Mouse (Mus musculus): Measurements from ENCODE around the gene Myadml2. TPM values are rescaled to one million over a fixed set of nuclear protein-coding genes. Genes with fewer than 3 reads are reported as not detected.

Gene Myadml2
- polyA plus RNA-seq, 1 experiment: not detected

- Histone ChIP-seq H3K27me3 (ENCODE audit: control insufficient read depth, insufficient read depth, low read length, poor library complexity, severe bottlenecking) (no peaks in the 10 kb centered on the region), H3K4me3 (ENCODE audit: low read depth, low read length) (peak overlapping the region; percentile 53), H3K9ac (ENCODE audit: low read depth, poor library complexity, severe bottlenecking) (no peak overlapping the region), H3K27ac (ENCODE audit: insufficient read depth, low read length) (no peak overlapping the region), H3K4me1 (ENCODE audit: control insufficient read depth, insufficient read depth, low read length) (peaks cover 4% of the 10 kb centered on the region), H3K9me3 (replicated peaks; ENCODE audit: control insufficient read depth, insufficient read depth, low read length, poor library complexity, severe bottlenecking) (no peaks in the 10 kb centered on the region), H3K36me3 (ENCODE audit: control insufficient read depth, insufficient read depth, low read length, poor library complexity, severe bottlenecking) (no peaks in the 10 kb centered on the region)
- TF ChIP-seq CTCF (IDR thresholded peaks at IDR 0.05; ENCODE audit: low read depth, low read length): no peak
- TF ChIP-seq EP300 (IDR thresholded peaks at IDR 0.05; ENCODE audit: insufficient read depth, low read depth, low read length): no peak
- TF ChIP-seq POLR2A (IDR thresholded peaks at IDR 0.05; ENCODE audit: insufficient read depth, low read length): no peak
These were observed 719 bp downstream of the Myadml2 start for GRCm38 (mm10) chr11:120647047-120647830.

- H3K27me3 ChIP-seq (ENCODE audit: control insufficient read depth, insufficient read depth, low read length, poor library complexity, severe bottlenecking): no peaks in the 10 kb centered on the region
- peak within 1 kb of the TSS; percentile 68 for H3K9ac ChIP-seq (ENCODE audit: low read depth, poor library complexity, severe bottlenecking)
- H3K36me3 ChIP-seq (ENCODE audit: control insufficient read depth, insufficient read depth, low read length, poor library complexity, severe bottlenecking): no peaks in the 10 kb centered on the region
- peak within 1 kb of the TSS; percentile 69 for H3K4me3 ChIP-seq (ENCODE audit: low read depth, low read length)
- H3K9me3 ChIP-seq (replicated peaks; ENCODE audit: control insufficient read depth, insufficient read depth, low read length, poor library complexity, severe bottlenecking): no peaks in the 10 kb centered on the region
- H3K27ac ChIP-seq (ENCODE audit: insufficient read depth, low read length): no peak within 1 kb of the TSS
- peak; percentile 77 for TF ChIP-seq POLR2A (IDR thresholded peaks at IDR 0.05; ENCODE audit: insufficient read depth, low read length)
- TF ChIP-seq EP300 (IDR thresholded peaks at IDR 0.05; ENCODE audit: insufficient read depth, low read depth, low read length): no peak
- peaks cover 9% of the 10 kb centered on the region for H3K4me1 ChIP-seq (ENCODE audit: control insufficient read depth, insufficient read depth, low read length)
These were observed 4.4 kb downstream of the Myadml2 start, which contains the start of gene Pycr1 for GRCm38 (mm10) chr11:120643601-120643987. TSS of gene Pycr1 (minus strand) at chr11:120643769.

- Histone ChIP-seq H3K27ac (ENCODE audit: insufficient read depth, low read length) (no peak overlapping the region), H3K27me3 (ENCODE audit: control insufficient read depth, insufficient read depth, low read length, poor library complexity, severe bottlenecking) (no peaks in the 10 kb centered on the region), H3K4me1 (ENCODE audit: control insufficient read depth, insufficient read depth, low read length) (peaks cover 9% of the 10 kb centered on the region), H3K36me3 (ENCODE audit: control insufficient read depth, insufficient read depth, low read length, poor library complexity, severe bottlenecking) (no peaks in the 10 kb centered on the region), H3K9ac (ENCODE audit: low read depth, poor library complexity, severe bottlenecking) (peak overlapping the region; percentile 68), H3K9me3 (replicated peaks; ENCODE audit: control insufficient read depth, insufficient read depth, low read length, poor library complexity, severe bottlenecking) (no peaks in the 10 kb centered on the region), H3K4me3 (ENCODE audit: low read depth, low read length) (peak overlapping the region; percentile 69)
- TF ChIP-seq POLR2A (IDR thresholded peaks at IDR 0.05; ENCODE audit: insufficient read depth, low read length): no peak
- no peak for TF ChIP-seq EP300 (IDR thresholded peaks at IDR 0.05; ENCODE audit: insufficient read depth, low read depth, low read length)
- no peak for TF ChIP-seq CTCF (IDR thresholded peaks at IDR 0.05; ENCODE audit: low read depth, low read length)
These were observed 4.9 kb downstream of the Myadml2 start for GRCm38 (mm10) chr11:120642939-120643600.

- Histone ChIP-seq H3K27ac (ENCODE audit: insufficient read depth, low read length) (no peak overlapping the region), H3K4me1 (ENCODE audit: control insufficient read depth, insufficient read depth, low read length) (peaks cover 9% of the 10 kb centered on the region), H3K4me3 (ENCODE audit: low read depth, low read length) (no peak overlapping the region), H3K27me3 (ENCODE audit: control insufficient read depth, insufficient read depth, low read length, poor library complexity, severe bottlenecking) (no peaks in the 10 kb centered on the region), H3K9ac (ENCODE audit: low read depth, poor library complexity, severe bottlenecking) (no peak overlapping the region), H3K36me3 (ENCODE audit: control insufficient read depth, insufficient read depth, low read length, poor library complexity, severe bottlenecking) (no peaks in the 10 kb centered on the region), H3K9me3 (replicated peaks; ENCODE audit: control insufficient read depth, insufficient read depth, low read length, poor library complexity, severe bottlenecking) (no peaks in the 10 kb centered on the region)
- TF ChIP-seq CTCF (IDR thresholded peaks at IDR 0.05; ENCODE audit: low read depth, low read length) (no peak), POLR2A (IDR thresholded peaks at IDR 0.05; ENCODE audit: insufficient read depth, low read length) (no peak), EP300 (IDR thresholded peaks at IDR 0.05; ENCODE audit: insufficient read depth, low read depth, low read length) (no peak)
These were observed 6.1 kb downstream of the Myadml2 start for GRCm38 (mm10) chr11:120641869-120642268.

- no peak overlapping the region for H3K27ac ChIP-seq (ENCODE audit: insufficient read depth, low read length)
- no peak overlapping the region for H3K9ac ChIP-seq (ENCODE audit: low read depth, poor library complexity, severe bottlenecking)
- TF ChIP-seq POLR2A (IDR thresholded peaks at IDR 0.05; ENCODE audit: insufficient read depth, low read length): no peak
- TF ChIP-seq CTCF (IDR thresholded peaks at IDR 0.05; ENCODE audit: low read depth, low read length): no peak
- no peak for TF ChIP-seq EP300 (IDR thresholded peaks at IDR 0.05; ENCODE audit: insufficient read depth, low read depth, low read length)
- no peaks in the 10 kb centered on the region for H3K27me3 ChIP-seq (ENCODE audit: control insufficient read depth, insufficient read depth, low read length, poor library complexity, severe bottlenecking)
- no peaks in the 10 kb centered on the region for H3K36me3 ChIP-seq (ENCODE audit: control insufficient read depth, insufficient read depth, low read length, poor library complexity, severe bottlenecking)
- peaks cover 9% of the 10 kb centered on the region for H3K4me1 ChIP-seq (ENCODE audit: control insufficient read depth, insufficient read depth, low read length)
- no peak overlapping the region for H3K4me3 ChIP-seq (ENCODE audit: low read depth, low read length)
- no peaks in the 10 kb centered on the region for H3K9me3 ChIP-seq (replicated peaks; ENCODE audit: control insufficient read depth, insufficient read depth, low read length, poor library complexity, severe bottlenecking)
These were observed 6.7 kb downstream of the Myadml2 start for GRCm38 (mm10) chr11:120641255-120641654.

- Histone ChIP-seq H3K9me3 (replicated peaks; ENCODE audit: control insufficient read depth, insufficient read depth, low read length, poor library complexity, severe bottlenecking) (no peaks in the 10 kb centered on the region), H3K27ac (ENCODE audit: insufficient read depth, low read length) (no peak overlapping the region), H3K36me3 (ENCODE audit: control insufficient read depth, insufficient read depth, low read length, poor library complexity, severe bottlenecking) (no peaks in the 10 kb centered on the region), H3K4me1 (ENCODE audit: control insufficient read depth, insufficient read depth, low read length) (no peaks in the 10 kb centered on the region), H3K27me3 (ENCODE audit: control insufficient read depth, insufficient read depth, low read length, poor library complexity, severe bottlenecking) (no peaks in the 10 kb centered on the region), H3K4me3 (ENCODE audit: low read depth, low read length) (no peak overlapping the region), H3K9ac (ENCODE audit: low read depth, poor library complexity, severe bottlenecking) (peak overlapping the region; percentile 99; the same call in 1 of the 2 replicates)
- TF ChIP-seq CTCF (IDR thresholded peaks at IDR 0.05; ENCODE audit: low read depth, low read length) (no peak), EP300 (IDR thresholded peaks at IDR 0.05; ENCODE audit: insufficient read depth, low read depth, low read length) (no peak), POLR2A (IDR thresholded peaks at IDR 0.05; ENCODE audit: insufficient read depth, low read length) (no peak)
These were observed 13.1 kb downstream of the Myadml2 start for GRCm38 (mm10) chr11:120634810-120635209.
